Mouse (Mus musculus): ENCODE results near the gene Ssrp1. TPM values are rescaled to one million over a fixed set of nuclear protein-coding genes. Genes with fewer than 3 reads are reported as not detected.

The Ssrp1 gene
- polyA plus RNA-seq (2012; rRNA removed; ENCODE audit: low replicate concordance), result 43.0 and 56.0 TPM in 2 replicates

GRCm38 (mm10) chr2:85037047-85038026 lies at the start of gene Ssrp1, which contains the start of gene P2rx3:
TSS of gene Ssrp1 (plus strand) at chr2:85037234.
TSS of gene P2rx3 (minus strand) at chr2:85037462.

GRCm38 (mm10) chr2:84987930-84988329 lies 49.1 kb upstream of the Ssrp1 start, which contains the start of gene Prg3:
TSS of gene Prg3 (plus strand) at chr2:84988215.

GRCm38 (mm10) chr2:85047596-85048167 lies 10.6 kb downstream of the Ssrp1 start, which contains the start of gene Tnks1bp1:
TSS of gene Tnks1bp1 (plus strand) at chr2:85048022.

Other genes with a start within 250 kb of the Ssrp1 start
- gene Ube2l6, start 238.4 kb upstream of the Ssrp1 start, polyA plus RNA-seq (2012; rRNA removed; ENCODE audit: low replicate concordance), result 29.3 and 114 TPM in 2 replicates
- not detected in 2 replicates for gene Smtnl1, start 214.6 kb upstream of the Ssrp1 start, polyA plus RNA-seq (2012; rRNA removed; ENCODE audit: low replicate concordance)
- 19.8 and 23.5 TPM in 2 replicates for gene Timm10, start 210.2 kb upstream of the Ssrp1 start, polyA plus RNA-seq (2012; rRNA removed; ENCODE audit: low replicate concordance)
- 1.8 and 3.4 TPM in 2 replicates for gene Slc43a1, start 198.4 kb upstream of the Ssrp1 start, polyA plus RNA-seq (2012; rRNA removed; ENCODE audit: low replicate concordance)
- 4.3 and 17.8 TPM in 2 replicates for gene Rtn4rl2, start 150.5 kb upstream of the Ssrp1 start, polyA plus RNA-seq (2012; rRNA removed; ENCODE audit: low replicate concordance)
- gene Slc43a3, start 100.7 kb upstream of the Ssrp1 start, polyA plus RNA-seq (2012; rRNA removed; ENCODE audit: low replicate concordance), result 16.4 and 16.8 TPM in 2 replicates
- 1.2 and 1.7 TPM in 2 replicates for gene Prg2, start 56.8 kb upstream of the Ssrp1 start, polyA plus RNA-seq (2012; rRNA removed; ENCODE audit: low replicate concordance)
- not detected in 2 replicates for gene Prg3, start 49.0 kb upstream of the Ssrp1 start, polyA plus RNA-seq (2012; rRNA removed; ENCODE audit: low replicate concordance)
- gene P2rx3, start 228 bp downstream of the Ssrp1 start, polyA plus RNA-seq (2012; rRNA removed; ENCODE audit: low replicate concordance), result 0.11 and 0.15 TPM in 2 replicates
- 44.5 and 49.1 TPM in 2 replicates for gene Tnks1bp1, start 10.8 kb downstream of the Ssrp1 start, polyA plus RNA-seq (2012; rRNA removed; ENCODE audit: low replicate concordance)
- gene Aplnr, start 99.0 kb downstream of the Ssrp1 start, polyA plus RNA-seq (2012; rRNA removed; ENCODE audit: low replicate concordance), result 3.1 and 3.2 TPM in 2 replicates
- 0.27 and 0.79 TPM in 2 replicates for gene Lrrc55, start 160.0 kb downstream of the Ssrp1 start, polyA plus RNA-seq (2012; rRNA removed; ENCODE audit: low replicate concordance)